Mouse (Mus musculus) midbrain, postnatal 0 days (tissue): ENCODE results near the gene Olfr522. TPM values are rescaled to one million over a fixed set of nuclear protein-coding genes. Genes with fewer than 3 reads are reported as not detected.

Experiments
- ATAC-seq: fragments of 200-750 bp; cut with Nextera tagmentation; 2 replicates; pipeline ENCODE4 v1.8.0; 2017; ENCODE audit warnings: moderate number of reproducible peaks, mild to moderate bottlenecking, moderate TSS enrichment, moderate library complexity; ENCODE audit not compliant: low FRiP score
- DNase-seq: peaks from one replicate; pipeline ENCODE4 v3.0.0-alpha.2; 2015; ENCODE audit warnings: low spot score
- H3K27ac ChIP-seq: fragments of 300-500 bp; sonication (generic); 2 replicates; pipeline ENCODE4 v1.5.1; 2014; ENCODE audit warnings: low read depth, mild to moderate bottlenecking, low read length, mixed read lengths
- H3K27me3 ChIP-seq: fragments of 300-500 bp; sonication (generic); 2 replicates; pipeline ENCODE4 v1.6.1; 2014; ENCODE audit warnings: low read length, control low read depth, mixed read lengths; ENCODE audit not compliant: insufficient read depth
- H3K36me3 ChIP-seq: fragments of 300-500 bp; sonication (generic); 2 replicates; pipeline ENCODE4 v1.6.1; 2014; ENCODE audit warnings: low read length, control low read depth, mixed read lengths; ENCODE audit not compliant: insufficient read depth
- H3K4me1 ChIP-seq: fragments of 300-500 bp; sonication (generic); 2 replicates; pipeline ENCODE4 v1.6.1; 2014; ENCODE audit warnings: mild to moderate bottlenecking, control low read depth, antibody characterized with exemption, low read length, mixed read lengths; ENCODE audit not compliant: insufficient read depth
- H3K4me2 ChIP-seq: fragments of 300-500 bp; sonication (generic); 2 replicates; pipeline ENCODE4 v1.6.1; 2014; ENCODE audit warnings: low read depth, mild to moderate bottlenecking, low read length, mixed read lengths; ENCODE audit not compliant: poor library complexity, severe bottlenecking
- H3K4me3 ChIP-seq: fragments of 300-500 bp; sonication (generic); 2 replicates; pipeline ENCODE4 v1.5.1; 2014; ENCODE audit warnings: low read depth, mild to moderate bottlenecking, low read length, moderate library complexity
- H3K9ac ChIP-seq: fragments of 300-500 bp; sonication (generic); replicated peaks from 2 replicates; pipeline ENCODE4 v1.6.1; 2014; ENCODE audit warnings: mild to moderate bottlenecking, low read length, moderate library complexity, mixed read lengths; ENCODE audit not compliant: poor library complexity, severe bottlenecking
- H3K9me3 ChIP-seq: fragments of 300-500 bp; sonication (generic); 2 replicates; pipeline ENCODE4 v1.6.1; 2016; ENCODE audit warnings: low read length, control low read depth
- CTCF ChIP-seq: IDR thresholded peaks from 2 replicates; pipeline ENCODE4 v1.5.1; 2016; ENCODE audit warnings: antibody characterized with exemption, mild to moderate bottlenecking
- WGBS: fragments of 180-500 bp; shearing (Covaris S2); extraction: QIAGEN DNeasy Blood & Tissue Kit; methylation state at CpG from one replicate; pipeline ENCODE4 v1.1.7; 2014; 5-methylcytosine and 5-hydroxymethylcytosine counted together
- polyA plus RNA-seq: library from polyadenylated mRNA; unstranded; fragments of >200 nt; fragmentation: Nextera tagmentation; extraction: Ambion mirVana; gene quantifications from 2 replicates; pipeline ENCODE4 v1.2.1, GENCODE M21; 2015
- total RNA-seq: library from RNA; depleted of rRNA; stranded (reverse); fragments of >200 nt; gene quantifications from 2 replicates; pipeline ENCODE4 v1.2.3, GENCODE M21; 2014

Gene Olfr522
- total and polyA plus RNA-seq, 2 experiments from 2014 or later: not detected

DNA sequence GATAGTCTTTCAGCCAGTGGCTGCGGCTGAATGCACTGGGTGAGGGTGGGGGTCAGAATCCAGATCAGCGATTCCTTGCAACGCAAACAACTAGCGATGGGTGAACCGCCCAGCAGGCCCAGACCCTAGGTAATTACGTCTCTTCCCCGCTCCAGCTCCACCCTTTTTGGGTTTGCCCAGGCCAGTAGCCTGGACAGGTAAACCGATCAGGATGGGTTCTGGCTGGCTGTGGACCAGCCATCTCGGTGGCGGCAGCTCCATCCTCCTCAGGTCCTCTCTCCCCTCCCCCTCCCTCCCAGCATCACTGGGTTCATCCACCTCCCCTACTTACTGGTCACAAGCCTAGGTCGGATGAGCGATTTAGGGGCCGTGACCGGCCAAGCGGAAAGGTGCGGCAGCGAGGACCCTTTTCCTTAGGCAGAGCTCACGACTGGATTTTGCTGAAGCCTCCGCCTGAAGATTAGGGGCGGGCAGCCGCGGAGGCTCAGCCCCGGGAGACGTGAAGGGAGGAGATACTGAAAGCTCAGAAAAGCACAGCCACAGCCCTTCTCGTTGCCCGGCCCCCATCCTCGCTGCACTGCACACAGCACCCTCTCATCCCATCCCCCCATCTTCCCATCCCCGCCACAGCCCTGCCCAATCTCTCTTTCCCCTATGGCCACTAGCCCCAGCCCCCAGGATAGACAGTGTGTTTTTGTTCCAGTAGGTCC, 10.2 kb downstream of the Olfr522 start, which contains the start of gene Sprn:
TSS of gene Sprn (minus strand) at position 660 of the 710 bp plus-strand sequence.
- H3K4me3 ChIP-seq: peak within 1 kb of the TSS; percentile 49
- H3K36me3 ChIP-seq: no peaks in the 10 kb centered on the region
- no peaks in the 10 kb centered on the region for H3K9me3 ChIP-seq
- DNase-seq: peak; percentile 74
- peak within 1 kb of the TSS; percentile 92 for H3K27ac ChIP-seq
- H3K4me1 ChIP-seq: peaks cover 19% of the 10 kb centered on the region; the same call in 1 of the 2 replicates
- under 1% methylated on average over 28 of the region's 28 CpGs for WGBS
- ATAC-seq: peak; percentile 87
- peak within 1 kb of the TSS; percentile 80 for H3K4me2 ChIP-seq
- H3K9ac ChIP-seq: peak within 1 kb of the TSS; percentile 82
- no peaks in the 10 kb centered on the region for H3K27me3 ChIP-seq
- TF ChIP-seq CTCF: no peak

DNA sequence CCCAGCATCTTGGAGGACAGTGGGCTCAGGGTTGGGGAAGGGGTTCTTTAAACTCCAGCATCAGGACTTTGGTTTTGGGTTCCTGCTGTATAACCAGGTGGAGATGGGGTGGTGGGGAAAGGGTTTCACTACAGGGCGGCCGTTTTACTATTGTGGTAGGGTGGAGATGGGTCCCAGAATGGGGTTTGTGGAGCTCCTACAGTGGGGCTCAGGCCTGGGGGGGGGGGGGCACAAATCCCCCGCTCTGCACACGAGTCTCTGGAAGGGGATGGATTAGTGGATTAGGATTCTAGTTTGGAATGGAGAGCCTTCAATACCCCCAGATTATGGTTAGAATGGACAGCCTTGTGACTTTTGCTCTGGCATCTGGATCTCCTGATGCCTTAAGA, 10.7 kb downstream of the Olfr522 start:
- H3K27ac ChIP-seq: peak overlapping the region; percentile 92
- peak; percentile 6 for DNase-seq

DNA sequence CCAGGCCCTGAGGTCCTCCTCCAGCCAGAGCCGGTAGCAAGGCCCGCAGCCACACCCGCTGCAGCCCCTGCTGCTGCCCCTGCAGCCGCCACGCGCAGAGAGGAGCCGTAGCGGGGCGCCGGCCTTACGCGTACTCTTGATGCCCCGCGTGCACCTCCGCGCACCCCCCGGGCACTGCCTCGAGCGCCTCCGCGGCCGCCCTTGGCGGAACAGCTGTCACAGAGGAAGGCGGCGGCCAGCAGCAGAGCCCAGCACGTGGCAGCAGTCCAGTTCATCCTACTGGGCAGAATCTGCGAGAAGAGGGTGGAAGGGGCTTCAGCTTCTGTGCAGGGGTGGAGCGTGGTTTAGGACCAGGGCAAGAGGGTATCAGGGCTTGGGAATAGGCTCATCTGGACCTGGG, 11.2 kb downstream of the Olfr522 start:
- Histone ChIP-seq H3K4me3 (peak overlapping the region; percentile 49), H3K4me1 (peaks cover 19% of the 10 kb centered on the region; the same call in 1 of the 2 replicates), H3K4me2 (peak overlapping the region; percentile 80), H3K9ac (peak overlapping the region; percentile 82), H3K27ac (peak overlapping the region; percentile 92), H3K9me3 (no peaks in the 10 kb centered on the region), H3K36me3 (no peaks in the 10 kb centered on the region), H3K27me3 (no peaks in the 10 kb centered on the region)
- DNase-seq: peak; percentile 54
- WGBS: 3% methylated on average over 14 of the region's 28 CpGs
- ATAC-seq: peak; percentile 36
- no peak for TF ChIP-seq CTCF

More for the DNA sequence above, 10.7 kb downstream of the Olfr522 start:
- ATAC-seq: peak; percentile 56
- Histone ChIP-seq H3K9me3 (no peaks in the 10 kb centered on the region), H3K36me3 (no peaks in the 10 kb centered on the region), H3K4me3 (peak overlapping the region; percentile 49), H3K9ac (peak overlapping the region; percentile 82), H3K27me3 (no peaks in the 10 kb centered on the region), H3K4me2 (peak overlapping the region; percentile 80), H3K4me1 (peaks cover 19% of the 10 kb centered on the region; the same call in 1 of the 2 replicates)
- TF ChIP-seq CTCF: no peak
- 7% methylated on average over 4 of the region's 4 CpGs for WGBS

GRCm38 (mm10) chr7:140144550-140144949, 20.0 kb downstream of the Olfr522 start:
- no peak overlapping the region for H3K4me2 ChIP-seq
- H3K9ac ChIP-seq: no peak overlapping the region
- no peak for ATAC-seq
- no peaks in the 10 kb centered on the region for H3K9me3 ChIP-seq
- H3K27me3 ChIP-seq: no peaks in the 10 kb centered on the region
- 82% methylated on average over 4 of the region's 4 CpGs for WGBS
- no peak overlapping the region for H3K27ac ChIP-seq
- TF ChIP-seq CTCF: no peak
- no peaks in the 10 kb centered on the region for H3K4me1 ChIP-seq
- DNase-seq: no peak
- H3K4me3 ChIP-seq: no peak overlapping the region
- H3K36me3 ChIP-seq: 0 out of 2 replicates have a peak, but pooled peaks cover 2% of the 10 kb centered on the region

DNA sequence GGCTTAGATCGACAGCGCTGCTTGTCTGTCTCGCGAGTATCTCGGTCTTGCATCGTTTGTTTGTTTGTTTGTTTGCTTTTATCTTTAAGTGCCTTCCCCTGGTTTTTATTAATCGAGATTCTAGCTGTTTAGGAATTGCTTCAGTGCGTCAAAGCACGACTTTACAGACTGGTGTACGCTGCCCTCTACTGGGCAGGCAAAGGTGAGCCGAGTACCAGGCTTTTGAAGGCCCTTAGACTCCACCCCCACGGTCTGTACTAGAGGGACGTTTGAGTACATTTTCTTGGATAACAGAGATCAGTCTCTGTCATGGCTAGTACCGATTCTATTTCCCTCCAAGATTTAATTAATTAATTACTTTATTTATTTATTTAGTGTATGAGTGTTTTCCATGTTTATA, 23.2 kb downstream of the Olfr522 start:
- WGBS: 6% methylated on average over 14 of the region's 14 CpGs

DNA sequence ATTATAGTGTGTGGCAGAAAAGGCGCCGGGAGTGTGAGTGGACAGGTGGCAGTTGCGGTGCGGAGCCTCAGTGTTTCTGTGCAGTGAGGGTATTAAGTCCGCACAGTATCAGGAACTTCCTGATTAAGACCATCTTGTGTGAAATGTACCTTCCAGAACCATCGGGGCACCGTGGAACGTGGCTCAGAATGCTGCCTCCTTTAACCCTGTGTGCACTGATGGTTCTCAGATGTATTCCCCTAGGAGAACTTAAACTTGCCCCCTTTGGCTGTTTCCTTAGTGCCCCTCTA, 26.6 kb downstream of the Olfr522 start:
- Histone ChIP-seq H3K4me3 (peak overlapping the region; percentile 63), H3K9me3 (no peaks in the 10 kb centered on the region), H3K9ac (peak overlapping the region; percentile 76), H3K27me3 (no peaks in the 10 kb centered on the region), H3K4me2 (peak overlapping the region; percentile 88), H3K36me3 (no peaks in the 10 kb centered on the region), H3K27ac (peak overlapping the region; percentile 89), H3K4me1 (peaks cover 4% of the 10 kb centered on the region)
- WGBS: under 1% methylated on average over 8 of the region's 8 CpGs
- ATAC-seq: no peak; the same call in 1 of the 2 replicates
- no peak for DNase-seq
- no peak for TF ChIP-seq CTCF

More for the DNA sequence above, 23.2 kb downstream of the Olfr522 start:
- Histone ChIP-seq H3K36me3 (no peaks in the 10 kb centered on the region), H3K27ac (no peak overlapping the region), H3K4me1 (peaks cover 4% of the 10 kb centered on the region), H3K4me3 (no peak overlapping the region), H3K27me3 (no peaks in the 10 kb centered on the region), H3K4me2 (no peak overlapping the region), H3K9me3 (no peaks in the 10 kb centered on the region), H3K9ac (no peak overlapping the region)
- peak; percentile 71 for TF ChIP-seq CTCF
- DNase-seq (peak; percentile 65), ATAC-seq (no peak)
